Mouse (Mus musculus): ENCODE results near the gene Txnrd2.

The Txnrd2 gene

GRCm38 (mm10) chr16:18453846-18454245 lies 27.7 kb downstream of the Txnrd2 start:
- peak; percentile 16 to 51 for DNase-seq

DNA sequence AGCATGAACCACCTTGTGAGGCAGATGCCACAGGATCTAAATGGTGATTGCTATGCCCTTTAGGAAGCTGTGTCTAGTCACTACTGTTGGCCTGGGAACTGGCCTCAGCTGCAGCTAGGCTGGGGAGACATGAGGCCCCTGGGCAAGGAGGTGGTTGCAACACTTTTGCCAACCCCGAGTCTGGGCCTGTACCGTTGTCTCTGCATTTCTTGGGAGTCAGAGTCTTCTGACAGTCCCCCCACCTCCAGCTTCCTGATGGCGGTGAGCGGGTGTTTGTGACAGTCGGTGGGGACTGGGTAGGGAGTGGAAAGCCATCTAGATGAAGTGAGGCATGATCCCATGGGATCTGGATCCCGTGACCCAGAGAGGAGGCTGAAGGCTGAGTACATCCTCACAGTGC lies 29.2 kb downstream of the Txnrd2 start:
- no peak for DNase-seq

GRCm38 (mm10) chr16:18458661-18459060 lies 32.5 kb downstream of the Txnrd2 start:
- no peak for DNase-seq

GRCm38 (mm10) chr16:18459335-18459954 lies 33.3 kb downstream of the Txnrd2 start:
- peak in 1 of 2 experiments; percentile 16 for DNase-seq

DNA sequence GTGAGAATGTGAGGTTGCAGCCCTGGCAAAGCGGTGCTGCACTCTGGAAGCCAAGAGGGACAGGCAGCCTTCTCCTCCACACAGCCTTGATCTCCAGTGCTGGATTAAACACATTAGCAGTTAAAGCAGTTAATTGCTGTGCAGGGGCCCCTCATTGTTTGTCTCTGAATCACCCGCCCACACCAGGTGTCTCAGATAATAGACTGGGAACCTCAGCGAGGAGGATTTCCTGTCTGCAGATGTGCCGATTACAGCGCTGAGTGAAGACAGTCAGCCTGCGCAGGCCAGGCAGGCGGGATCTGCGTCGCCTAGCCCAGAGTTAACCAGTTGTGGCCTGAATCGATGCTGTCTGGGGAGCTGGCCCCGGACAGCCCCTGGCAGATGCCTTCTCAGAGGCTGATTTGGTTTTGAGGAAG lies 33.8 kb downstream of the Txnrd2 start:
- no peak for DNase-seq

- DNase-seq, result no peak
Measured at GRCm38 (mm10) chr16:18460826-18461225, 34.6 kb downstream of the Txnrd2 start.

GRCm38 (mm10) chr16:18462031-18462430 lies 35.8 kb downstream of the Txnrd2 start:
- DNase-seq, result no peak

- peak; percentile 13 to 39 for DNase-seq
Measured at GRCm38 (mm10) chr16:18462598-18462997, 36.4 kb downstream of the Txnrd2 start.

GRCm38 (mm10) chr16:18464271-18464670 lies 38.1 kb downstream of the Txnrd2 start:
- peak; percentile 11 to 19 for DNase-seq

- no peak for DNase-seq
Measured at GRCm38 (mm10) chr16:18470829-18471228, 44.6 kb downstream of the Txnrd2 start.

GRCm38 (mm10) chr16:18471381-18471955 lies 45.3 kb downstream of the Txnrd2 start:
- no peak for DNase-seq

- no peak for DNase-seq
Measured at GRCm38 (mm10) chr16:18471976-18472375, 45.8 kb downstream of the Txnrd2 start.

DNA sequence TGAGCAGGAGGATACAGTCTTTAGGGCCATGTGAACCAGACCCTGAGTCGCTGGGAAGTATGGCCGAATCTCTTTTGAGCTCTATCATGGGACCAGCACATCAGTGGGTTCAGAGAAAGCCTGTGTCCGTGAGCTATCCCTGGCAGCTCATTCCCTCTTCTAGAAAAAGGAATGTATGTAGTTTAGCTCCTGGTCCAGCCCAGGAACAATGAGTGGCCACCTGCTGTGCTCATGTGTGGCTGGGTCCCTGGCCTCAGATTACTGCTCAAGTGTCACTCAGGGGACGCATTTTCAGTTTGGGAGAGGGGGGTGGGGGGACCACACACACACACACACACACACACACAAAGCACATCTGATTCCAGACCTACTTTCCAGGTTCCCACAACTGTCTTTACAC lies 46.2 kb downstream of the Txnrd2 start:
- DNase-seq, result no peak

DNA sequence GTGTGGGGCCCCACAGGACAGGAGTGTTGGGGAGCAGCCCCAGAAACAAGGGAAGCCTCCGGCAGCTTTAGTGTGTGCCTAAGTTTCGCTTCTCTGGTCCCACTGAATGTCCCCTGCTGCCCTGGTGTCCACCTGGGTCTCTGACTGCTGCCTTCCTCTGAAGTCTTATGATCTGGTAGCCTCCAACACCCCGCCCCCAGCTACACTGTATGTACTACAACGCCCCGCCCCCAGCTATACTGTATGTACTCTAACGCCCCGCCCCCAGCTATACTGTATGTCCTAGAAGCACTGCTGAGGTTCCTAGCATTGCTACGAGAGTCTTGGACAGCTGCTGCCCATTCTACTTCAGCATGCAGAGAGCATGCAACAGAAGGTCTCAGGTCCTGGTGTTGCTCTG lies 46.8 kb downstream of the Txnrd2 start:
- no peak for DNase-seq

- no peak for DNase-seq
Measured at GRCm38 (mm10) chr16:18474021-18474420, 47.8 kb downstream of the Txnrd2 start.

- no peak for DNase-seq
Measured at GRCm38 (mm10) chr16:18477996-18478395, 51.8 kb downstream of the Txnrd2 start.

- peak in 1 of 2 experiments; percentile 38 for DNase-seq
Measured at GRCm38 (mm10) chr16:18479667-18480066, 53.5 kb downstream of the Txnrd2 start.

DNA sequence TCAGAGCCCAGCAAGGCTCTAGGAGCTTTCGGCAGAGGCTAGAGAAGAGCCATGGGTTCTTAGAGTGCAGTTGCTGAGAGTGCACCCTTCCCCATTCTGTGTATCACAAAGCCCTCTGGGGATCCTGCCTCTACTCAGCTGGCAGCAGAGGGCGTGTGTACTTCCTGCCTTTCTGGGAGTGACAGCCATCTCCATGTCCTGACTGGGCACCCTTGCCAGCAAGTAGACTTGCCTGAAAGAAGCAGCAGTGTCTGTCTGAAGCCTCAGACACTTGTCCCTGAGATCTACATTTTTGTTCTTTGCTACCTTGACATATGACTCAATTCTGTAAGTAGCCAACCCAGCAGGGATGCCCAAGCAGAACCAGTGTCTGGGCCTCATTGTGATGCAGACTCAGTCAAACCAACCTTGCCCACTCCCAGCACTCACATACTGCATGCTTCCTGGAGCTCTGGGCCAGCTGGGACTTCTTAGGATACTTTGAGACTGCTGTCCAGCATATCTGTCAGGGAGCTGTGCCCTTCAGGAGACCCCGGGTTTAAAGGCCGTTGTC lies 54.8 kb downstream of the Txnrd2 start:
- DNase-seq, result no peak

GRCm38 (mm10) chr16:18482431-18482830 lies 56.2 kb downstream of the Txnrd2 start:
- no peak for DNase-seq

DNA sequence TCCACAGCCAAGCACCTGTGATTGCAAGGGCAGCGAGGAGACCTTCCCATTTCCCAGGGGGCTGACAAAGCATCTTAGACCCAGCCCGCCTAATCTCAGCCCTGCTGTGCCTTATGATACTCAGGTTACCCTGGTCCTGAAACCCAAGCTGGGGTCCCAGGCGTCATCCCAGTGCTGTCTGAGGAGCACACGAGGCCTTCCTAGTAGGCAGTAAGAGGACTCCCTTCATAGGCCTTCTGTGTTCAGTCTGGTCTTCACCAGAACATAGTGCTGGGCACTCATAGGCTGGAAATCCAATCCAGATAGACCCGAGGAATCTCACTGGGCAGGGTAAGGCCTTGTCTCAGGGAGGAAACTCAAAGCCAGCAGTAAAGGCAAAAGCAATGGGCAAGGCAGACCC lies 57.7 kb downstream of the Txnrd2 start:
- no peak for DNase-seq

DNA sequence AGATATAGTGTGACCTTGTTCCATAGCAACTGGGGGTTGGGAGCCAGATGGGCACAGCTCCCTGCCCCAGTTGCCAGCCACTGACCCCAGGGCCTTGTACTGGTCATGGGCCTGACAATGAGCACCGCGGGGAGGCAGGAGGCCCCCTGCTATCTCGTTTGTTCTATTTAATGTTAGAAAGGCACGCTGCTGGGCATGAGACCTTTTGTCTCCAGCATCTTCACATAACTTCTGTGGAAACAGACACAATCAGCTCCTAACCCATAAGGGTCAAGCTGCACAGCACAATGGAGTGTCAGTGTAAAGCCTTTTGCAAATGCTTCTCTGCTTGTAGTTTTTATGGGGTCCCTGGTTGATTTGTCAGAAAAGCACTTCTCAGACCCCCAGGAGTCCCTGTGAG lies 58.2 kb downstream of the Txnrd2 start:
- no peak for DNase-seq

GRCm38 (mm10) chr16:18484794-18485435 lies 58.7 kb downstream of the Txnrd2 start:
- DNase-seq, result no peak

DNA sequence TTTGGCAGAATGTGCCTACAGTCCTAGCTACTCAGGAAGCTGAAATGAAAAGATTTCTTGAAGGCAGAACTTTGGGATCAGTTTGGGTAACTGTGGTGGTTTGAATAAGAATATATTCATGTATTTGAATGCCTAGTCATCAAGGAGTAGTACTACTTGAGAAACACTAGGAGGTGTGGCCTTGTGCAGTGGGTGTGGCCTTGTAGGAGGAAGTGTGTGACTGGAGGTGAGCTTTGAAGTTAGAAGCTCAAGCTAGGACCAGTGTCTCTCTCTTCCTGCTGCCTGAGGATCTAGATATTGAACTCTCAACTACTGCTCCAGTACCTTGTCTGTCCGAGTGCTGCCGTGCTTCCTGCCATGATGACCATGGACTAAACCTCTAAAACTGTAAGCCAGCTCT lies 59.9 kb downstream of the Txnrd2 start:
- no peak for DNase-seq

GRCm38 (mm10) chr16:18490281-18490680 lies 64.1 kb downstream of the Txnrd2 start:
- no peak for DNase-seq

Data from kidney, postnatal 36 days (tissue).